Mouse (Mus musculus) frontal cortex, postnatal 14 days (tissue): ENCODE data around the gene Trim43b.
"Not testable (repeated sequence)": the region's sequence is repeated elsewhere in the genome, so short reads cannot be mapped to it uniquely, and the experiment has no call there.

ENCODE experiments used
- DNase-seq, 2 experiments: peaks; one replicate each; pipeline ENCODE4 v3.0.0; 2022; ENCODE audit warnings: low spot score in 2 of 2

Gene Trim43b

DNA sequence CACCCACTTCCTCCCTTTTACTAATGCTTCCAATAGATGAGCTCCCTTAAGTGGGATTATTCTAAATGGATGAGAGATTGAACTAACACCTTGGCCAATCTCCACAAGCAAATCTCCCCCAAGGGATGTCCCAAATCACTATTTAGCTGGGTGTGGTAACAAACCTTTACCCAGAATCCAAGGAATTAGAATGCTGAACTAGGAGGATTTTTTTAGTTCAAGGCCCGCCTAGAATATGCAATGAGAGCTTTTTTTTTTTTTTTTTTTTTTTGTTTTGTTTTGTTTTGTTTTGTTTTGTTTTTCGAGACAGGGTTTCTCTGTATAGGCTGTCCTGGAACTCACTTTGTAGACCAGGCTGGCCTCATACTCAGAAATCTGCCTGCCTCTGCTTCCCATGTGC is at the start of gene Trim43b:
Gene Trim43b (minus strand): TSS at position 101 of the 400 bp plus-strand sequence.
- not testable (repeated sequence) for DNase-seq

DNA sequence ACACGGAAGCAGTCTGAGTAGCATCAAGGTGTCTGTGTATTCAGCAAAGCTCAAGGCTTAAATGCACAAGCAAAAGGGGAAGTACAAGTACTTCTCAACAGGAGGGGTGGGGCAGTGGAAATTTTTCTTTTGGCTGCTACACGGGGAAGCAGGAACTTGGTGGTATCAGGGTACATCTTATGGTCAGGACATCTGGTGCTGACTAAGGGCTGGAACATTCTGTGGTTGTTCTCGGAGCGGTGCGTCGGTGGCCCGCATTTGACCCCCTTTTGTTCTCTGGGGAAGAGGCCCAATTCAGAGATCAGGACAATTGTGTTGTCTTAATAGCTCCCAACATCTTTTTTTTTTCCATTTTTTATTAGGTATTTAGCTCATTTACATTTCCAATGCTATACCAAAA is 11.9 kb upstream of the Trim43b start:
- not testable (repeated sequence) for DNase-seq

DNA sequence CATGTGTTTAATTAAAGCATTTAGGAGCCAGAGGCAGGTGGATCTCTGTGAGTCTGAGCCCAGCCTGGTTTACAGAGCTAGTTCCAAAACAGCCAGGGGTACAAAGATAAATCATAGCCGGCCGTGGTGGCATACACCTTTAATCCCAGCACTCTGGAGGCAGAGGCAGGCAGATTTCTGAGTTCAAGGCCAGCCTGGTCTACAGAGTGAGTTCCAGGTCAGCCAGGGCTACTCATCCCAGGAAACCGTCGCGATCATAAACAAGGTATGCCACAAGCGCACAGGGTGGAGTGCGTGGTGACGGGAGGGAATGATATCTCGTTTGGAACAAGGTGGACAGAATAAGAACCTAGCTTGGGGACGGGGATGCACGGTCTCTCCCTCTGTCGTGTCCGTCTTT is 5.9 kb downstream of the Trim43b start:
- not testable (repeated sequence) for DNase-seq

DNA sequence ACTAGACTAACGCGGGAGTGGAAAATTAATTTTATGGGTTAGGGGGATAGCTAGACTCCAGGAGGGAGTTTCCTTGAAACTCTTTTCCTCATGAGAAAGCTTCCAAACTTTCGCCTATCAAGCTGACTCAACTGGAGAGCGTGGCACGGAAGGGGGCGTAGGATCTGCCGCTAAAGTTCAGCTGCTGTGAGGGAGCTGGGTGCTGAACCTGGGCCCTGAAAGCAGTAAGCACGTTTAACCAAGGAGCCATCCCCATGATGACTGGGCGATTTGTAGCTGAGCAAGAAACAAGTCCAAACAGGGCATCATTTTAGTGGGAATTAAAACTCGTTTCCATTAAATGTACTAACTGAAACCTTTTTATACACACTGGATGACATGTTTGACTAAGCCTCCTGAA is 13.0 kb downstream of the Trim43b start:
- DNase-seq = not testable (repeated sequence)

DNA sequence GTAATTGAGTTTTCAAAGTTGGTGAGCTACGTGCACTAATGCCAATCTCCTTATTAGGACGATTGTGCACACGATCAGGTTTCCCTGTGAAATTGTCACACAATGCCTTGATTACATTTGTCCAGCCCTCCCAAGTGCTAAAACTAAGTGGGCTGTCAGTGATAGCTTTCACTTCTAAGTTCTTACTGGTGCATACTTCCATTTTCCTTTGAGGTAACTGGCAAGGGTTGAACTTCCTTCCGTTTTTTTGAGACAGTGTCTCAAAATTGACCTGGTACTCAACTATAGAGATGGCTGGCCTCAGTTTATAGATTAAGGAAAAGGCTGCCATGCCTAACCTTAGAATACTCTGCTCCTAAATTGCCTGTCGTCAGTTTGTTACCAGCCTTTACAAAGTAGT is 16.1 kb downstream of the Trim43b start:
- not testable (repeated sequence) for DNase-seq

DNA sequence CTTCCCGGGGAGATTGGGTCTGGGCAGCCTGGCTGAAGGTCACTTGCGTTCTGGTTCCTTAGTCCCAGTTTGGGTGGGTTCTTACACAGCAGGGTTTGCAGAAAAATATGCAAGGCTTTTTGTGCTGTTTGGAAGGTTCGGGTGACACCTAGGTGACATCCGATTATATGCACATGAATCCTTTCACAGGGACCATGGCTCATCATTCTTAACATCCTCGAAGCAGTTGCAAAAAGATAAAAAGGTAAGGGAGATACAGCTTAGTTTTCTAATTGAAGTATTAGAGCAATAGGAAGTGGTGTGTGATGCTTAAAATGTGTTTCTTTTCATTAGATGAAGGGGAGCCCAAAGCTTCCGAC is 25.5 kb downstream of the Trim43b start:
- DNase-seq = not testable (repeated sequence)

DNA sequence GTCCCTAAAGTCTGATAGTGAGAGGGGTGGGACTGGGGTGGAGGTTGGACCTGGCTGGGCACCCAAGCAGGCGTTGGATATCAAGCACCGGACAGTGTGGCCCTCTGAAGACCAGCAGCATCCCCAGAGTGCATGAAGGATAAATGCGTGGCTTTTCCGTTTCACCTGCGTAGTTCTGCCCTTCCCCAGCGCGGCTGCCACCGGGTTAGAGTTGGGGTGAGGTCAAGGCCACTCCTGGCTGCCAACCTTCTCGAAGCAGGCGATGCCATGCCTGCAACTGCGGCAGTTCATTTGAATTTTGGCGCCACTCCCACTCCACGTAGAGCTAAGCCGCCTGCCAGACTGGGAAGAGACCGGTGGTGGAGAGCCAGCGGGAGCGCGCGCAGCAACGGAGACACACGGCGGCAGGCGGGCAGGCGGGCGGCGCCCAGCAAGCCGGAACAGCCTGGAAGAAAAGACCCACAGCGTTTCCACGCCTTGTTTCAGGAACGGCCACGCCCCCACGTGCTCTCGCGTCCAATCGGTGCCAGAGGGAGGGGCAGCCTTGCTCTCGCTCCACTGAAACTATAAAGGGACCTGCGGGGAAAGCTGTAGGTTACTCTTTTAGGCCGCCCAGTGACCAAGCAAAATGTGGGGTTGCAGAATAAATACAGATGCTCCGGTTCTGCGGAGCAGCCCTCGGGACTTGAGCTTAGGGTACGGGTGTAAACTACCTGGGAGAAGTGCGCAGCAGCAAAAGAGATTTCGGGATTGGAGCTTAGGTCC is 26.1 kb downstream of the Trim43b start:
- peak; percentile 63 to 67 for DNase-seq
